Mouse (Mus musculus): ENCODE results near the gene Tap1. TPM values are rescaled to one million over a fixed set of nuclear protein-coding genes. Genes with fewer than 3 reads are reported as not detected.

The Tap1 gene
- total RNA-seq (2023), result 51.1 and 63.7 TPM in 2 replicates

DNA sequence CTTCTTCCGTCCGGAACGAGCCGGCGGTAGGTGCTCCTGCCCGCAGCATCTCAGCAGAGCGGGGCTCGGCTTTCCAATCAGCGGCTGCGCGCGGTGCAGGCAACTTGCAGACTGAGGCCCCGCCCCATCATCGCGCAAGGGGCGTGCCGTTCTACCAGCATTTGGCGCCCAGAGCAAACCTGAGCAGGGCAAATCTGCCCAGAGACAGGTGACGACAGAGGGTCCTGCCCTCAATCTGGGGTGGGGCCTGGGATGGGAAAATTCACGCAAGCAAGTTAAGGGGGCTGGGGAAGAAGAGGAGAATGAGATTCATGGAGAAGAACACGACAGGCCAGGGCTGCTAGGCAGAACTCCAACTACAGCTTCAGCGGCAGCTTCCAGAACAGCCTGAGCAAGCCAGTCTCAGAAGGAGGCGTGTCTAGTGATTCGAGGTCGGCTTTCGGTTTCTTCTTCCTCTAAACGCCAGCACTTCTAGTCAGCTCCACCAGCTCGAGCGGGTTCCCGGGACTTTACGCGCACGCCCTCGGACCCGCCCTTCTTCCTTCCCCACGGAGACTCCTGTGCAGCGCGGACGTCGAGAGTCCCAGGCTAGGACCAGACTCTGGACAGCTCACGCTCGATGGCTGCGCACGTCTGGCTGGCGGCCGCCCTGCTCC, at the start of gene Tap1, which contains the start of gene Psmb9:
TSS of gene Tap1 (plus strand) at position 293 of the 656 bp plus-strand sequence.
TSS of gene Psmb9 (minus strand) at position 504 of the 656 bp plus-strand sequence.

DNA sequence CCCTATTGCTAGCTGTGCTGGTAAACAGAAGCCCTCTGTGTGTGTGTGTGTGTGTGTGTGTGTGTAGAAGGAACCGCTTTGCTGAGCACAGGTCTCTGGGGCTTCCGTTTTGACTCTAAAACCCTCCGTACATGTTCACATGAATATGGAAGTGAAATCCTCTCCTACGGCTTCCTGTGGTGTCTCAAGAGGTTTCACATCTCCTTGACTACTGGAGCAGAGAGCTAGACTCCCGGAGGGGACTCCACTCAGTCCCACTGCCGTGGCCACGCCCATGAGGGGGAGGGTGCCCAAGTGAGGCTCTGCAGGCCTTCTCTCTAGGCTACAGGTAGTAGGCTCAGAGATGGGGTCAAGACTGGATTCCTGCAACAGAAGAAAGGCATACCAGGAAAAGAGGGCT, 44.3 kb upstream of the Tap1 start, which contains the start of gene H2-DMb2:
TSS of gene H2-DMb2 (plus strand) at position 275 of the 400 bp plus-strand sequence.

DNA sequence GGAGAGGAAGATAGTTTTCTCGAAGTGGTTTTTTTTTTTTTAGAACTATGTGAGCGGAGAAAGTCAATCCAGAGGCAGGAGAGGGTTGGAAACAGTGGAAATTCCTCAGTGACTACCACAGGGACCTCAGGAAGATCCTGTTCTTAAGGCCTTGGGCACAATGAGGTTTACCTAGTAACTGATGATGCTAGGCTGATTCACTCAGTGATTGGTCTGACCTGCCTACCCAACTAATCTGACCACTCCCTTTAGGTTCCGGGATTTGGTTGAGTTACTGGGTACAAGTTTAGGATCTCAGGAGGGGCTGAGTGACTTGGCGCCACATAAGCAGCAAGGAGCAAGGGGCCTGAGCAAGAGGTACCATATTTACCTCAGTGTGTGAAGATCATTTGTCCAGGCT, 34.4 kb upstream of the Tap1 start, which contains the start of gene H2-DMb1:
TSS of gene H2-DMb1 (plus strand) at position 150 of the 400 bp plus-strand sequence.

DNA sequence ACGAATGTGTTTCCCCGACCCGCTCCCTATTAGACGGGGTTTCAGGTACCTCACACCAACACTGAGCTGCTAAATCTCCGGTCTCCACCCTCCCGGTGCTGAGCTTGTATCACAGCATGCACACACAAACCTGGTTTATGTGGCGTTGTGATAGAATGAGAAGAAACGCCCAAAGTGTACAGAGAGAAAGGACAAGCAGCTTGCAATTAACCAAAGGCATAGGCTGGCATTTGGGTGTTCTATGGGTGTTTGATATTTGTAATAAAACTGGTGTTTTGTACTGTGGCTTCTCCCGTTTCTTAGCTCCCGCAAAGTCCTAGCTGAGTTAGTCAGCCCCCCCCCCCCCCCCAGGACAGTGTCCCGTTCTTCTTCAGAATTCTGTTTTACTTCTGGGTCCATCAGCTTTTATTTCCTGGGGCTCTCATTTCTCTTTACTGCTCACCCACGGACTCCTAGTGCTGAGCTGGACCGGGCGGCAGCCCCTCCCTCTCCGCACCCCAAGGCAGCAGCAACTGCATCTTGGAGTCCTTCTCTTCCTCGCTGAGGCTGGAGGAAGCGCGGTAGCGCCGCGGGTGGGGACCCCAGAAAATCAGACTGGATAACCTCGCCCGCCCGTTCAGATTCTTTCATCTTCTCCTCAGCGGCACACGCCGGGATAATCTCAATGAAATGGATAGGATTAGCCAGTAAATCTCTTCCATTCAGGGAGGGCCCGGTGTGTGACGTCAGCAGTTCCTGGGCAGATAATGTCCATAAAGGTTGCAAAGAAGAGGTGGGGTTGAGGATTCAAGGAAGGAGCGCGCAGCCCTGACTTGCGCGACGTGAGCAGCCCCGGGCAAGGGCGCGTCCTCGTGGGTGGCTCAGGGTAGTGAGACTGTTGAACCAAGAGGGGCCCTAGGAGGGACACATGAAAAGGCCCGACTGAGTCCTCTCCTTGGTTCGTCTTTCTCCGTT, 9.9 kb downstream of the Tap1 start, which contains the start of gene Psmb8:
TSS of gene Psmb8 (plus strand) at position 781 of the 954 bp plus-strand sequence.

DNA sequence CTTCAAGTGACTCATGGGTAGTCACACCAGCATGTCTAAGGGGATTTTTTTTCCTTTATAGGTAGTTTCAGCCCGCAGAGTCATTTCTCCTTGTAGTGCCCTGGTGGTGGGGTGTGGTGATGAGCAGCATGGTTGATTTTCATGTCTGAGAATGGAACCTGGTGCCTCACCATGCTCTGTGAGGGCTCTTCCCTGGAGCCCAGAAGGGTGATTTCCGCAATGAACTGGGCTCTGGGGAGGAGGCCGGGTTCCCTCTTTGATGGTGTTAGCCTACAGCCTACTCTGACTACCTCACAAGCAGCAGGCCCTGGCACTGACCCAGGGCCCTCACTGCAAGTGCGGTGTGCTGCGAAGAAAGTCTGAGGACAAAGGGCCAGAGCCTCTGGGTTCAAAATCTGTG, 16.1 kb downstream of the Tap1 start, which contains the start of gene Tap2:
TSS of gene Tap2 (plus strand) at position 84 of the 400 bp plus-strand sequence.

DNA sequence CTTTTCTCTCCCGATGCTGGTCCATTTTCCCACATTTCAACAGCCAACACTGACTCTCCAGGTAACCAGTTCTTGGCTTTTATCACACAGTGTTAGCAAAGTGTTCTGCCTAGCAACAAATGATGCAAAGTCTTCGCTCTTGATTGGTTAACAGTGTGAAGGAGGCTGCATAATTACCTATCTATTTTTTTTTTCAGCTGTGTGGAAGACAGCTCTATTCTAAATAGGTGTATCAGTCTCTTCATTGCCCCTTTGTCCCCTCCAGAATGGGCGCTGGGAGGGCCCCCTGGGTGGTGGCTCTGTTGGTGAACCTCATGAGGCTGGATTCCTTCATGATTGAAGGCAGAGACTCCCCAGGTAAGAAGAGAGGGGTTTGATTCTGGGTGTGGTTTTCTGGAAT, 51.4 kb downstream of the Tap1 start, which contains the start of gene H2-Ob:
TSS of gene H2-Ob (plus strand) at position 198 of the 400 bp plus-strand sequence.

Other genes starting within 250 kb of the Tap1 start
- gene Pfdn6, start 247.2 kb upstream of the Tap1 start, total RNA-seq (2023), result 46.9 and 53.4 TPM in 2 replicates
- gene Wdr46, start 246.9 kb upstream of the Tap1 start, total RNA-seq (2023), result 18.3 and 21.6 TPM in 2 replicates
- gene B3galt4, start 236.1 kb upstream of the Tap1 start, total RNA-seq (2023), result 11.3 and 12.8 TPM in 2 replicates
- gene Vps52, start 231.7 kb upstream of the Tap1 start, total RNA-seq (2023), result 56.0 and 70.7 TPM in 2 replicates
- 242 and 295 TPM in 2 replicates for gene Rps18, start 231.6 kb upstream of the Tap1 start, total RNA-seq (2023)
- 1,081 and 1,209 TPM in 2 replicates for gene H2-K1, start 187.2 kb upstream of the Tap1 start, total RNA-seq (2023)
- 9.9 and 11.6 TPM in 2 replicates for gene Ring1, start 162.9 kb upstream of the Tap1 start, total RNA-seq (2023)
- 67.8 and 83.5 TPM in 2 replicates for gene H2-Ke6, start 159.5 kb upstream of the Tap1 start, total RNA-seq (2023)
- gene Slc39a7, start 155.9 kb upstream of the Tap1 start, total RNA-seq (2023), result 85.8 and 92.4 TPM in 2 replicates
- gene Rxrb, start 155.7 kb upstream of the Tap1 start, total RNA-seq (2023), result 54.6 and 60.1 TPM in 2 replicates
- 6.9 and 9.1 TPM in 2 replicates for gene Col11a2, start 148.1 kb upstream of the Tap1 start, total RNA-seq (2023)
- gene H2-Oa, start 95.2 kb upstream of the Tap1 start, total RNA-seq (2023), result 1.6 and 2.5 TPM in 2 replicates
- gene H2-DMa, start 68.0 kb upstream of the Tap1 start, total RNA-seq (2023), result 37.1 and 59.5 TPM in 2 replicates
- gene Brd2, start 64.9 kb upstream of the Tap1 start, total RNA-seq (2023), result 207 and 226 TPM in 2 replicates
- gene H2-DMb2, start 44.2 kb upstream of the Tap1 start, total RNA-seq (2023), result 18.6 and 19.3 TPM in 2 replicates
- gene H2-DMb1, start 34.5 kb upstream of the Tap1 start, total RNA-seq (2023), result 22.2 and 30.6 TPM in 2 replicates
- 80.5 and 98.6 TPM in 2 replicates for gene Psmb9, start 211 bp downstream of the Tap1 start, total RNA-seq (2023)
- 78.8 and 79.3 TPM in 2 replicates for gene Psmb8, start 10.2 kb downstream of the Tap1 start, total RNA-seq (2023)
- 72.1 and 96.2 TPM in 2 replicates for gene Tap2, start 16.0 kb downstream of the Tap1 start, total RNA-seq (2023)
- gene H2-Ob, start 51.4 kb downstream of the Tap1 start, total RNA-seq (2023), result 1.6 and 2.7 TPM in 2 replicates
- gene H2-Ab1, start 70.1 kb downstream of the Tap1 start, total RNA-seq (2023), result 15.7 and 37.9 TPM in 2 replicates
- 18.1 and 28.1 TPM in 2 replicates for gene H2-Aa, start 100.3 kb downstream of the Tap1 start, total RNA-seq (2023)
- gene H2-Eb1, start 118.3 kb downstream of the Tap1 start, total RNA-seq (2023), result 10.8 and 19.1 TPM in 2 replicates
- gene H2-Eb2, start 138.1 kb downstream of the Tap1 start, total RNA-seq (2023), result not detected in 2 replicates
- 2.8 and 3.5 TPM in 2 replicates for gene Btnl2, start 167.3 kb downstream of the Tap1 start, total RNA-seq (2023)
- gene Btnl1, start 189.6 kb downstream of the Tap1 start, total RNA-seq (2023), result not detected in 2 replicates
- gene BC051142, start 211.3 kb downstream of the Tap1 start, total RNA-seq (2023), result not detected in 2 replicates

Measured in neutrophil, adult 65 days (primary cell).